Mouse (Mus musculus) forebrain, postnatal 0 days (tissue): ENCODE measurements around the gene Itgb7. TPM values are rescaled to one million over a fixed set of nuclear protein-coding genes. Genes with fewer than 3 reads are reported as not detected.
A peak's percentile ranks its signal among the peaks of the same experiment; 100 is the strongest.

Experiments
- ATAC-seq: fragments of 200-750 bp; cut with Nextera tagmentation; 2 replicates; pipeline ENCODE4 v1.8.0; 2017; ENCODE audit warnings: mild to moderate bottlenecking, moderate library complexity
- DNase-seq: peaks from one replicate; pipeline ENCODE4 v3.0.0-alpha.2; 2015
- H3K27ac ChIP-seq: fragments of 300-500 bp; sonication (generic); 2 replicates; pipeline ENCODE4 v1.5.1; 2014; ENCODE audit warnings: low read depth, mild to moderate bottlenecking, antibody characterized with exemption, low read length, moderate library complexity, mixed read lengths
- H3K27me3 ChIP-seq: fragments of 300-500 bp; sonication (generic); 2 replicates; pipeline ENCODE4 v1.6.1; 2014; ENCODE audit warnings: mild to moderate bottlenecking, low read length, mixed read lengths; ENCODE audit not compliant: insufficient read depth
- H3K36me3 ChIP-seq: fragments of 300-500 bp; sonication (generic); 2 replicates; pipeline ENCODE4 v1.6.1; 2014; ENCODE audit warnings: mild to moderate bottlenecking, moderate library complexity; ENCODE audit not compliant: insufficient read depth
- H3K4me1 ChIP-seq: fragments of 300-500 bp; sonication (generic); 2 replicates; pipeline ENCODE4 v1.6.1; 2014; ENCODE audit warnings: antibody characterized with exemption; ENCODE audit not compliant: insufficient read depth
- H3K4me2 ChIP-seq: fragments of 300-500 bp; sonication (generic); 2 replicates; pipeline ENCODE4 v1.6.1; 2014; ENCODE audit warnings: low read depth, mild to moderate bottlenecking, moderate library complexity
- H3K4me3 ChIP-seq: fragments of 300-500 bp; sonication (generic); 2 replicates; pipeline ENCODE4 v1.5.1; 2014; ENCODE audit warnings: low read depth, low read length, mixed read lengths
- H3K9ac ChIP-seq: fragments of 300-500 bp; sonication (generic); 2 replicates; pipeline ENCODE4 v1.6.1; 2014; ENCODE audit warnings: mild to moderate bottlenecking
- H3K9me3 ChIP-seq: fragments of 300-500 bp; sonication (generic); 2 replicates; pipeline ENCODE4 v1.6.1; 2016; ENCODE audit warnings: low read length
- CTCF ChIP-seq: sonication (generic); IDR thresholded peaks from 2 replicates; pipeline ENCODE4 v1.5.1; 2016; ENCODE audit warnings: antibody characterized with exemption, control low read depth, low read depth
- whole genome bisulfite sequencing: fragments of 180-500 bp; shearing (Covaris S2); extraction: QIAGEN DNeasy Blood & Tissue Kit; methylation state at CpG from one replicate; pipeline ENCODE4 v1.1.7; 2014; 5-methylcytosine and 5-hydroxymethylcytosine counted together
- polyA plus RNA-seq: library from polyadenylated mRNA; unstranded; fragments of >200 nt; fragmentation: Nextera tagmentation; extraction: Ambion mirVana; gene quantifications from 2 replicates; pipeline ENCODE4 v1.2.1, GENCODE M21; 2015
- total RNA-seq: library from RNA; depleted of rRNA; stranded (reverse); fragments of >200 nt; gene quantifications from 2 replicates; pipeline ENCODE4 v1.2.3, GENCODE M21; 2014

The Itgb7 gene
- total and polyA plus RNA-seq, 2 experiments from 2014 or later = 0.75 to 2.4 TPM

DNA sequence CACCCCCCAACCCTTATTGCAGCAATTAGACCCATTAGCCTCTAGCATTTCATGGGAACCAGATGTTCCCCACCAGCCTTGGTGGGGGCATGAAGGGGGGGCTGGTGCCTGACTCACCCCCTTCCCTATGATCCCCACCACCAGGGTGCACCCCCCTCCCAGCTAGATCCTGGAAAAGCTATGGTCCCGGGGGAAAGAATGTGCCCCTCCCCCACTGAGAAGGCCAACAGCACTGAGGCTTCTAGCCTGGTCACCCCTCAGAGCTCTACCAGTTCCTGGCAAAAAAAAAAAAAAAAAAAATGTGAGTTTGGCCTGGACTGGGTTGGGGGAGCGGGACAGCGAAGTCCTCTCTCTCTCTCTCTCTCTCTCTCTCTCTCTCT lies 17.1 kb upstream of the Itgb7 start:
- H3K27me3 ChIP-seq = no peaks in the 10 kb centered on the region
- H3K4me3 ChIP-seq = no peak overlapping the region
- H3K27ac ChIP-seq = no peak overlapping the region
- H3K4me1 ChIP-seq = peaks cover 13% of the 10 kb centered on the region
- H3K9me3 ChIP-seq = no peaks in the 10 kb centered on the region
- no peak overlapping the region for H3K4me2 ChIP-seq
- 6% methylated on average over 1 of the region's 3 CpGs for WGBS
- no peaks in the 10 kb centered on the region for H3K36me3 ChIP-seq
- no peak overlapping the region for H3K9ac ChIP-seq
- no peak for ATAC-seq
- no peak for DNase-seq
- no peak for TF ChIP-seq CTCF

GRCm38 (mm10) chr15:102248131-102248811 lies 16.5 kb upstream of the Itgb7 start:
- H3K27me3 ChIP-seq = no peaks in the 10 kb centered on the region
- peak overlapping the region; percentile 59 for H3K27ac ChIP-seq
- H3K9ac ChIP-seq = no peak overlapping the region
- WGBS = 12% methylated on average over 8 of the region's 8 CpGs
- ATAC-seq (no peak), DNase-seq (no peak)
- no peaks in the 10 kb centered on the region for H3K36me3 ChIP-seq
- no peaks in the 10 kb centered on the region for H3K9me3 ChIP-seq
- peak overlapping the region; percentile 66 for H3K4me3 ChIP-seq
- no peak for TF ChIP-seq CTCF
- peaks cover 15% of the 10 kb centered on the region for H3K4me1 ChIP-seq
- peak overlapping the region; percentile 99 for H3K4me2 ChIP-seq

DNA sequence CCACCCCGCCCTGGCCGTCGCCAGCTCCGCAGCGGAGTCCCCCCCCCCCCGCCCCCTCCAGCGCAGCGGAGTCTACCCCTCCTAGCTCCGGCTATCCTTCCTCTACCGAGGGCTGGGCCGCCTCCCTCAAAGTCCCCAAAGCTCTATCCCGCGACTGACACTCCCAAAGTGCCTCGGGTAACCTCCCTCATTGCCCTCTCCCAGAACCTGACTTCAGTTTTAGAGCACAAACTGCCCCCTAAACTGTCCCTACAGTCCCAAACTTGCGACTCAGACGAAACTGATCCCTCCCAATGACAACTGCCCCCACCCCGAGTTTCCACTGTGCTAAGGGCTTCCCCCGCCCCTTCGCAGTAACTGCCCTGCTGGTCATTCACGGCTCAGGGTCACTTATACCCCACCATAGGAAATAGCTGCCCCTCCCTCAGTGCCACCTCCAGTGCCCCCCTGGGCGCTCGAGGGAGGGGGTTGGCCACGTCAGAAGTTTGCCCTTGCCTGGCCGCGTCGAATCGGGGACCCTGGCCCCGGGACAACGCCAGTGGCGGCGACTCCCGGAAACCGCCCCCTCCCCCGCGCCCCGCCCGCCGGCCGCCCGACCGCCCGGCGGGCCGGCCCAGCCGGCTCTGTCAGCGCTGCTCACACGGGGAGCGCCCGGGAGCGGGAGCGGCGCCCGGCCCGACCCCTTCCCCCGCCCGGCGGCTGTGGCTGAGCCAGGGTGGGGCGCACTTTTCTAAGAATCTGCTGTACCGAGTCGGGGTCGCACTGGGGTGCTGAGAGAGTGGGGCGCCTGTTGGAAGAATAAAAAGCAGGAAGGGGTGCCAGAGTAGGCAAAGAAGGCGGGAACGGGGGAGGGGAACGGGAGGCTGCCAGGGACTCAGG lies 15.7 kb upstream of the Itgb7 start:
- peak; percentile 17; the same call in 1 of the 2 replicates for ATAC-seq
- Histone ChIP-seq H3K4me1 (peaks cover 19% of the 10 kb centered on the region), H3K9ac (peak overlapping the region; percentile 66), H3K27ac (peak overlapping the region; percentile 85), H3K4me3 (peak overlapping the region; percentile 66), H3K9me3 (no peaks in the 10 kb centered on the region), H3K36me3 (no peaks in the 10 kb centered on the region), H3K4me2 (peak overlapping the region; percentile 99), H3K27me3 (no peaks in the 10 kb centered on the region)
- peak; percentile 28 for DNase-seq
- TF ChIP-seq CTCF = no peak
- 6% methylated on average over 63 of the region's 65 CpGs for WGBS

GRCm38 (mm10) chr15:102246866-102247251 lies 15.1 kb upstream of the Itgb7 start:
- peak overlapping the region; percentile 85 for H3K27ac ChIP-seq
- no peaks in the 10 kb centered on the region for H3K9me3 ChIP-seq
- ATAC-seq = peak; percentile 87
- H3K4me3 ChIP-seq = peak overlapping the region; percentile 66
- H3K4me1 ChIP-seq = peaks cover 19% of the 10 kb centered on the region
- WGBS = under 1% methylated on average over 32 of the region's 35 CpGs
- no peak for TF ChIP-seq CTCF
- peak overlapping the region; percentile 66 for H3K9ac ChIP-seq
- peak; percentile 94 for DNase-seq
- no peaks in the 10 kb centered on the region for H3K27me3 ChIP-seq
- H3K4me2 ChIP-seq = peak overlapping the region; percentile 99
- no peaks in the 10 kb centered on the region for H3K36me3 ChIP-seq

- 1% methylated on average over 41 of the region's 44 CpGs for WGBS
- ATAC-seq = peak; percentile 93
Observed at GRCm38 (mm10) chr15:102245891-102246741, 14.4 kb upstream of the Itgb7 start.

DNA sequence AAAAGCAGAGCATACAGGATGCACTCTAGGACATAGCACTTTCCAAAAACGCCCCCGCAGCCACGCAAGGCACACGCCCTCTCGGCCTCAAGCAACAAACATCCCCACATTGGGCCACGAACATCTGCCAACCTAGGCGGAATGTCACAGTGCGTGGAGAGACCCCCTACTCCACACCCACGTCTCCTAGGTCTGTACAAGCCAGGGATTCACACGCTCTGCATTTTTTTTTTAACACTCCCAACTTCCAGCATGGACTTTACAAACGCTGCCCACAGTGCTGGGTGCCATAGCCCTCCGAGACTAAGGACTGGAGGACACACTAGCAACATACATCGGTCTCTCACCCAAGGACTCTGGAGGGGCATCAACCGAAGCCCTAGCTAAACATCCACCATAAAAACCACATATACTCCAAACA lies 13.7 kb upstream of the Itgb7 start:
- H3K27me3 ChIP-seq = no peaks in the 10 kb centered on the region
- H3K36me3 ChIP-seq = no peaks in the 10 kb centered on the region
- no peak for DNase-seq
- TF ChIP-seq CTCF = no peak
- WGBS = 11% methylated on average over 14 of the region's 14 CpGs
- no peaks in the 10 kb centered on the region for H3K9me3 ChIP-seq
- peaks cover 19% of the 10 kb centered on the region for H3K4me1 ChIP-seq
- peak overlapping the region; percentile 66 for H3K4me3 ChIP-seq
- ATAC-seq = no peak
- H3K27ac ChIP-seq = 0 out of 2 replicates have a peak overlapping the region, but pooled peaks have one; percentile 85
- peak overlapping the region; percentile 66; the same call in 1 of the 2 replicates for H3K9ac ChIP-seq
- peak overlapping the region; percentile 99 for H3K4me2 ChIP-seq

More at GRCm38 (mm10) chr15:102245891-102246741, 14.4 kb upstream of the Itgb7 start:
- H3K27ac ChIP-seq = peak overlapping the region; percentile 85
- no peaks in the 10 kb centered on the region for H3K9me3 ChIP-seq
- peak overlapping the region; percentile 99 for H3K4me2 ChIP-seq
- peak; percentile 91 for DNase-seq
- peak overlapping the region; percentile 66 for H3K9ac ChIP-seq
- peak overlapping the region; percentile 66 for H3K4me3 ChIP-seq
- H3K27me3 ChIP-seq = no peaks in the 10 kb centered on the region
- H3K36me3 ChIP-seq = no peaks in the 10 kb centered on the region
- no peak for TF ChIP-seq CTCF
- H3K4me1 ChIP-seq = peaks cover 19% of the 10 kb centered on the region
